Mouse (Mus musculus) forebrain, postnatal 0 days (tissue): Measurements from ENCODE around the gene Slc17a7. TPM values are rescaled to one million over a fixed set of nuclear protein-coding genes. Genes with fewer than 3 reads are reported as not detected.
A peak's percentile ranks its signal among the peaks of the same experiment; 100 is the strongest.

Experiments
- ATAC-seq: fragments of 200-750 bp; cut with Nextera tagmentation; 2 replicates; pipeline ENCODE4 v1.8.0; 2017; ENCODE audit warnings: mild to moderate bottlenecking, moderate library complexity
- DNase-seq: peaks from one replicate; pipeline ENCODE4 v3.0.0-alpha.2; 2015
- H3K27ac ChIP-seq: fragments of 300-500 bp; sonication (generic); 2 replicates; pipeline ENCODE4 v1.5.1; 2014; ENCODE audit warnings: low read depth, mild to moderate bottlenecking, antibody characterized with exemption, low read length, moderate library complexity, mixed read lengths
- H3K27me3 ChIP-seq: fragments of 300-500 bp; sonication (generic); 2 replicates; pipeline ENCODE4 v1.6.1; 2014; ENCODE audit warnings: mild to moderate bottlenecking, low read length, mixed read lengths; ENCODE audit not compliant: insufficient read depth
- H3K36me3 ChIP-seq: fragments of 300-500 bp; sonication (generic); 2 replicates; pipeline ENCODE4 v1.6.1; 2014; ENCODE audit warnings: mild to moderate bottlenecking, moderate library complexity; ENCODE audit not compliant: insufficient read depth
- H3K4me1 ChIP-seq: fragments of 300-500 bp; sonication (generic); 2 replicates; pipeline ENCODE4 v1.6.1; 2014; ENCODE audit warnings: antibody characterized with exemption; ENCODE audit not compliant: insufficient read depth
- H3K4me2 ChIP-seq: fragments of 300-500 bp; sonication (generic); 2 replicates; pipeline ENCODE4 v1.6.1; 2014; ENCODE audit warnings: low read depth, mild to moderate bottlenecking, moderate library complexity
- H3K4me3 ChIP-seq: fragments of 300-500 bp; sonication (generic); 2 replicates; pipeline ENCODE4 v1.5.1; 2014; ENCODE audit warnings: low read depth, low read length, mixed read lengths
- H3K9ac ChIP-seq: fragments of 300-500 bp; sonication (generic); 2 replicates; pipeline ENCODE4 v1.6.1; 2014; ENCODE audit warnings: mild to moderate bottlenecking
- H3K9me3 ChIP-seq: fragments of 300-500 bp; sonication (generic); 2 replicates; pipeline ENCODE4 v1.6.1; 2016; ENCODE audit warnings: low read length
- CTCF ChIP-seq: sonication (generic); IDR thresholded peaks from 2 replicates; pipeline ENCODE4 v1.5.1; 2016; ENCODE audit warnings: antibody characterized with exemption, control low read depth, low read depth
- WGBS: fragments of 180-500 bp; shearing (Covaris S2); extraction: QIAGEN DNeasy Blood & Tissue Kit; methylation state at CpG from one replicate; pipeline ENCODE4 v1.1.7; 2014; 5-methylcytosine and 5-hydroxymethylcytosine counted together
- polyA plus RNA-seq: library from polyadenylated mRNA; unstranded; fragments of >200 nt; fragmentation: Nextera tagmentation; extraction: Ambion mirVana; gene quantifications from 2 replicates; pipeline ENCODE4 v1.2.1, GENCODE M21; 2015
- total RNA-seq: library from RNA; depleted of rRNA; stranded (reverse); fragments of >200 nt; gene quantifications from 2 replicates; pipeline ENCODE4 v1.2.3, GENCODE M21; 2014

Gene Slc17a7
- total and polyA plus RNA-seq, 2 experiments from 2014 or later: 47.6 to 87.5 TPM

GRCm38 (mm10) chr7:45198435-45198834, 34.7 kb downstream of the Slc17a7 start:
- Histone ChIP-seq H3K27me3 (no peaks in the 10 kb centered on the region), H3K27ac (no peak overlapping the region), H3K4me3 (no peak overlapping the region), H3K4me2 (no peak overlapping the region), H3K9me3 (no peaks in the 10 kb centered on the region), H3K9ac (no peak overlapping the region), H3K36me3 (no peaks in the 10 kb centered on the region), H3K4me1 (no peaks in the 10 kb centered on the region)
- WGBS: 13% methylated on average over 5 of the region's 5 CpGs
- TF ChIP-seq CTCF: peak; percentile 85
- peak; percentile 84 for DNase-seq
- peak; percentile 70 for ATAC-seq

GRCm38 (mm10) chr7:45198961-45199360, 35.2 kb downstream of the Slc17a7 start:
- 80% methylated on average over 11 of the region's 11 CpGs for WGBS
- Histone ChIP-seq H3K4me1 (no peaks in the 10 kb centered on the region), H3K9me3 (no peaks in the 10 kb centered on the region), H3K27me3 (no peaks in the 10 kb centered on the region), H3K27ac (no peak overlapping the region), H3K36me3 (no peaks in the 10 kb centered on the region), H3K4me2 (no peak overlapping the region), H3K4me3 (no peak overlapping the region), H3K9ac (no peak overlapping the region)
- ATAC-seq: no peak
- no peak for DNase-seq
- TF ChIP-seq CTCF: no peak

- WGBS: 59% methylated on average over 10 of the region's 10 CpGs
- Histone ChIP-seq H3K27ac (no peak overlapping the region), H3K36me3 (no peaks in the 10 kb centered on the region), H3K4me3 (no peak overlapping the region), H3K4me2 (no peak overlapping the region), H3K27me3 (no peaks in the 10 kb centered on the region), H3K9ac (no peak overlapping the region), H3K9me3 (no peaks in the 10 kb centered on the region), H3K4me1 (no peaks in the 10 kb centered on the region)
- TF ChIP-seq CTCF: no peak
- no peak for ATAC-seq
- DNase-seq: no peak
These were observed 38.9 kb downstream of the Slc17a7 start for GRCm38 (mm10) chr7:45202654-45203053.

- H3K9ac ChIP-seq: peak within 1 kb of the TSS; percentile 45
- DNase-seq (peak; percentile 98), ATAC-seq (peak; percentile 99)
- H3K27ac ChIP-seq: peak within 1 kb of the TSS; percentile 69
- H3K4me1 ChIP-seq: no peaks in the 10 kb centered on the region
- no peaks in the 10 kb centered on the region for H3K9me3 ChIP-seq
- no peaks in the 10 kb centered on the region for H3K27me3 ChIP-seq
- 8% methylated on average over 44 of the region's 44 CpGs for WGBS
- peak within 1 kb of the TSS; percentile 57 for H3K4me2 ChIP-seq
- TF ChIP-seq CTCF: 0 out of 2 replicates have a peak, but pooled peaks have one; percentile 1
- H3K36me3 ChIP-seq: no peaks in the 10 kb centered on the region
- H3K4me3 ChIP-seq: peak within 1 kb of the TSS; percentile 43
These were observed 40.8 kb downstream of the Slc17a7 start, which contains the start of gene Ccdc155 for GRCm38 (mm10) chr7:45204380-45205143. Ccdc155 (minus strand) TSS chr7:45204892.

GRCm38 (mm10) chr7:45208260-45208659, 44.5 kb downstream of the Slc17a7 start:
- H3K4me3 ChIP-seq: no peak overlapping the region
- no peak overlapping the region for H3K9ac ChIP-seq
- no peak for ATAC-seq
- TF ChIP-seq CTCF: no peak
- H3K27ac ChIP-seq: no peak overlapping the region
- H3K9me3 ChIP-seq: no peaks in the 10 kb centered on the region
- 79% methylated on average over 6 of the region's 6 CpGs for WGBS
- no peak overlapping the region for H3K4me2 ChIP-seq
- H3K4me1 ChIP-seq: 0 out of 2 replicates have a peak, but pooled peaks cover 4% of the 10 kb centered on the region
- DNase-seq: no peak
- no peaks in the 10 kb centered on the region for H3K36me3 ChIP-seq
- peaks cover 8% of the 10 kb centered on the region for H3K27me3 ChIP-seq

- DNase-seq (no peak), ATAC-seq (no peak)
- Histone ChIP-seq H3K36me3 (no peaks in the 10 kb centered on the region), H3K4me1 (peaks cover 9% of the 10 kb centered on the region; the same call in 1 of the 2 replicates), H3K9ac (no peak overlapping the region), H3K27me3 (peaks cover 8% of the 10 kb centered on the region), H3K4me2 (no peak overlapping the region), H3K9me3 (no peaks in the 10 kb centered on the region), H3K4me3 (no peak overlapping the region), H3K27ac (no peak overlapping the region)
- no peak for TF ChIP-seq CTCF
- 79% methylated on average over 10 of the region's 10 CpGs for WGBS
These were observed 47.3 kb downstream of the Slc17a7 start for GRCm38 (mm10) chr7:45211070-45211469.

GRCm38 (mm10) chr7:45211851-45212251, 48.1 kb downstream of the Slc17a7 start, which contains the start of gene Dkkl1:
Dkkl1 (minus strand) TSS chr7:45212147.
- no peak for TF ChIP-seq CTCF
- 0 out of 2 replicates have a peak within 1 kb of the TSS, but pooled peaks have one; percentile 7 for H3K4me3 ChIP-seq
- no peaks in the 10 kb centered on the region for H3K9me3 ChIP-seq
- ATAC-seq: no peak
- H3K27ac ChIP-seq: no peak within 1 kb of the TSS
- H3K4me2 ChIP-seq: peak within 1 kb of the TSS; percentile 23; the same call in 1 of the 2 replicates
- WGBS: 8% methylated on average over 17 of the region's 17 CpGs
- no peak within 1 kb of the TSS for H3K9ac ChIP-seq
- no peak for DNase-seq
- H3K4me1 ChIP-seq: peaks cover 13% of the 10 kb centered on the region
- H3K27me3 ChIP-seq: peaks cover 8% of the 10 kb centered on the region
- H3K36me3 ChIP-seq: no peaks in the 10 kb centered on the region
